Mouse (Mus musculus): ENCODE data around the gene Col15a1.

Col15a1 gene

DNA sequence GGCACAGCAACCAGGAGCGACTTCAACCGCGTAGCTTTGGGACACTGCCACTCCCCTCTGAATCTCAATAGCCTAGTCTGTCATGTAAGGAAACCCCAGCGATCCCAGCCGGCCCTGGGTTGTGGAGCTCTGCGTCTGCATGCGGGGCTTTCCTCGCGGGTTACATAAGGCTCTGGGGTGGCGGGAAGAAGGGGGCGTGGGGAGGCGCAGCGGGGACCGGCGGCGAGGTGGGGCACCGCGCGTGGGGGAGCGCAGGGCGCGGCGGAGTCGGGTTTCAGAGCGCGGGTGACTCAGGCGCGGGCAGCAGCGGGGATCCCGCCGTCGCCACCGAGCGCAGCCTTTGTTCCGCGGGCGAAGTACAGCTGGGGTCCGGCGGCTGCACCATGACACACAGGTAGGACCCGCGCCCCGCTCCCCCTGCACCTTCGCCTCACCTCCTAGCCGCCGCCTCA is at the start of gene Col15a1:
Gene Col15a1, plus strand, starts transcription at position 193 of the 452 bp plus-strand sequence.
- no peak for DNase-seq (ENCODE audit: low read depth)

- no peak for DNase-seq (ENCODE audit: low read depth)
These were observed 46.7 kb upstream of the Col15a1 start for GRCm38 (mm10) chr4:47161103-47161755.

- DNase-seq (ENCODE audit: low read depth): no peak
These were observed 46.0 kb upstream of the Col15a1 start for GRCm38 (mm10) chr4:47161756-47162587.

DNA sequence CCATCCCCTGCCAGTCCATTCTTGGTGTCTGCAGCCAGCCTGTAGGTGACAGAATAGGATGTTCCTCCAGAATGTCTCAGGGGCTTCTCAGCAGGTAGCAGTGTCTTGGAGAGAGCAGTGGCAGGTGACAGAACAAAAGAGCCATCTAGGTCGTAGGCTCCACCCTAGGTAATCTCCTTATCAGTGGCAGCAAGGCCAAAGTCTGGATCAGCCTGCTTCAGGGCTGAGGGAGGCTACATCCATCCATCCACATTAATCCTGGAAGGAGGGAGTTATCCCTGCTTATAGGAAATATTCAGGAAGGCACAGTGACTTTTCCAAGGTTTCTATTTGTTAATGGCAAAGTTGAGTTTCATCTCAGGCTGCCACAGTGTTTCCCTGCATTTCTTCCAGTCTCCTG is 35.6 kb upstream of the Col15a1 start:
- DNase-seq (ENCODE audit: low read depth): no peak

DNA sequence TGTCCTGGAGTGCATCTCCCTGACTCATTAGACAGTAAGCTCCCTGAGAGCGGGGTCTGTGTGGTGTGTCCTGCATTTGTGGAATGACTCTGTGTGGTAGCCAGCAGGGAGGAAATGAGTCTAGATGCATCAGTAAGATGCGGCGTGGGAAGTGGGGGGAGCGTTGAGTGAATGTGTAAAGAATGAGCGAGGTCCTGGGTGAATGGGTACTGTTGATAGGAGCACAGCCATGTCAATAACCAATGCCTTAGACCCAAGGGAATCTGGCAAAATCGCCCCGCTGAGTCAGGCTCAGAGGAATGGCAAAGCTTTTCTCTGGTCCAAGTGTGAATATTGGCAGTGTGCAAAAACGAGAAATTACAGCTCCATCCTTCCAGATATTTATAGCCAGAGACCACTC is 30.9 kb upstream of the Col15a1 start:
- DNase-seq (ENCODE audit: low read depth): no peak

DNA sequence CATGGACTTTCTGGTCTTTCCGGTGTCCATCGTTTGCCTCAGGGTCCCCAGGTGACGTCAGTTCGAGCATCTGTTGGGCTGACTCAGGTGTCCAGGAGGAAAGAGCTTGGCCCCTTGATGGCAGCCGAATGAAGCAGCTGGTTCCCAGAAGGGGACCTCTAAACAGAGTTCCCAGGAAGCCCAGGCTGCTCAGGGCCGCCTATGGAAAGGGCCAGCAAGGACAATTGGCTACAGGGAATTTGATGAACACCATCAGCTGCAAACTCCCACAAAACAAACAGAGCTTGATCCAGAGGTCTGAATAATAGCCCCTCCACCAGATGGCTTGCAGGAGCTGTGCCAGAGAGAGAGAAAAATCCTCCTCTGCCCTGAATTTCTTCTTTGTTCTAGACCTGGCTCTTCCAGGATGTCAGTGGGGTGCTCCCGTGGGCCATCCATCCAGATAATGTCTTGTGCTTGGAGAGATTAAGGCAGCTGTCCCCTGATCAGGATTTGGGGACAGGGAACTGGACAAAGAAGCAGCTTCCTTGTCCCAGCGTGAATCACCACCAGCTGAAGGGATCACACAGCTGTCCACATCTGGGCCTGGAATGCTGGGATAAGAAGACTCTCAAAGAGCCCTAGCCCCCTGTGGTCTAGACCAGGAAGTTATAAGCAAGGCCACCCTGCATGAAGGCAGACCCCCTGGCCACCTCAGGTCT is 29.6 kb upstream of the Col15a1 start:
- no peak for DNase-seq (ENCODE audit: low read depth)

GRCm38 (mm10) chr4:47179535-47179934 is 28.4 kb upstream of the Col15a1 start:
- no peak for DNase-seq (ENCODE audit: low read depth)

DNA sequence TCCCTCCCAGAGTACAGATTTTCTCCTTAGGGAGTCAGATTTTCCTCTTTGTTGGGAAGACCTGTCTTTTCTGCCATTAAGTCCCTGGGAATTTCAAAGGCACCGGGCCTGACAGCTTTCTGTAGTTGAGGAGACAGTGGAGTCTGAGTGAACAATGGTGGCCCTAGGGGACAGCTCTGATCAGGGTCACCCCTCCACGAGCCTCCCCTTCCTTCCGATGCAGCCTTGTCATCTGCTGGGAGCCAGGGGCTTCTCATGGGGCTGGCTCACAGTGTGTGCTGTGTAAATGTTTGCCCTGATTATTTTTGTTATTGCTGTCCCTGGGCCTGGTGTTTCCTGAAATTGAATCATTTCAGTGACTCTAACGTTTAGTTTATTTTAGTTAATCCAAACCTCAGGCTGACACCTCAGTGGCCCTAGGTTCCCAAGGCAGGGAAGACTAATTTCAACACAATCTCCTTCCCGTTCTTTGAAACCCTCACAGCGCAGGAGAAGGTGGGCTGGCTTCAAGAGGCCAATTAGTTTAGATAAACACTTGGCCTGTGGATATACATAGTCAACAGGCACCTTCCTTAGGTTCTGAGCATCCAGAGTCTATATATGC is 23.8 kb upstream of the Col15a1 start:
- no peak for DNase-seq (ENCODE audit: low read depth)

DNA sequence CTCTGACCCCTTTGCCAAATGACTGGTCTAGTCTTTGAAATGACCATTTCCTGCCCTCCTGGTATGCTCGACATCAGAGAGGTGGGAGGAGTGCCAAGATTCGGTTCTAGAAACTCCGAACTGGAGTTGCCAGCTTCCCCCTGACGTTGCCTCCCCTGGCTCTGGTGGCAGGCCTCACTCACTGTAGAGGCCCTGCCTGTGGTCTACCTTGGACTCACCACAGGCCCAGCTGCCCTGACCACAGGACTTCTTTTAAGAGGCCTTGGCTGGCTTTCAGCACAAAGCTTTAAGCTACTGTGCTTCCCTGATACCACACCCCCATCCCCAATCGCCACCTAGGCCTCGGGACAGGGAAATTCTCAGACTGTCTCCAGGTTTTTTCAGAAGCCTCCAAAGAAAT is 21.4 kb upstream of the Col15a1 start:
- no peak for DNase-seq (ENCODE audit: low read depth)

DNA sequence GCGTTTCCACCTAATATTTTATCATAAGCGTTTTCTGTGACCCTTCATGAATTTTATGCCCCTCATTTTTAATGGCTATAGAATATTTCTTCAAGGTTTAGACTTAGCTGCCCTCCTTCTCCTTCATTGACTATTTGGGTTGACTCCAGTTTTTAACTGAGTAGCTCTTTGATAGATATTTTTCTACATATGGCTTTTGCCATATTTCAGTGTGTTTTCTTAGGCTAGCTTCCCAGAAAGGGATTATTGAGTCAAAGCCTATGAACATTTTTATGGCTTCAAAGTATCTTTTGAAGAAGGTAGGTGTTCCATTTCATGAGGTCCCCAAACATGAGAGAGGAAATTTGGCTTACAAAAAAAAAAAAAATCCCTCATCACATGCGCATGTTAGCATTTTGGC is 11.8 kb upstream of the Col15a1 start:
- no peak for DNase-seq (ENCODE audit: low read depth)

GRCm38 (mm10) chr4:47203643-47204042 is 4.3 kb upstream of the Col15a1 start:
- DNase-seq (ENCODE audit: low read depth): no peak

- DNase-seq (ENCODE audit: low read depth): no peak
These were observed 2.1 kb upstream of the Col15a1 start for GRCm38 (mm10) chr4:47205846-47206245.

- no peak for DNase-seq (ENCODE audit: low read depth)
These were observed 545 bp downstream of the Col15a1 start for GRCm38 (mm10) chr4:47208421-47208991.

GRCm38 (mm10) chr4:47209466-47209865 is 1.5 kb downstream of the Col15a1 start:
- no peak for DNase-seq (ENCODE audit: low read depth)

DNA sequence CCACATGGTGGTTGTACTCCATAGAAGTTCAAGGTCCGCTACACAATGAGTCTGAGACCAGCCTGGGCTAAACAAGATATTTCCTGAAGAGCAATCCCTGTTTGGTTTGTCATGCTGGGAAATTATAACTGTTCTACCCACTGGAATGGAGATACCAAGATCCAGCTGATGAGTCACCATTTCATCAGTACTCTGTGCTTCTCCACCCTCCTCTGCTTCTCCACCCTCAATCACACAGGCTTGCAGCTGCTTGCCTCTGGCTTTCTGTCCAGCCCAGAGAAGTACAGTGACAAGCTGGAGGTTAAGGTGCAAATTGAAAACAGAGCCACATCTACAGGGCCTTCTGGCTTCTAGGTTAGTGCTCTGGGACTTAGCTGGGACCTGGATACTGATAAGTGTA is 10.9 kb downstream of the Col15a1 start:
- DNase-seq (ENCODE audit: low read depth): no peak

DNA sequence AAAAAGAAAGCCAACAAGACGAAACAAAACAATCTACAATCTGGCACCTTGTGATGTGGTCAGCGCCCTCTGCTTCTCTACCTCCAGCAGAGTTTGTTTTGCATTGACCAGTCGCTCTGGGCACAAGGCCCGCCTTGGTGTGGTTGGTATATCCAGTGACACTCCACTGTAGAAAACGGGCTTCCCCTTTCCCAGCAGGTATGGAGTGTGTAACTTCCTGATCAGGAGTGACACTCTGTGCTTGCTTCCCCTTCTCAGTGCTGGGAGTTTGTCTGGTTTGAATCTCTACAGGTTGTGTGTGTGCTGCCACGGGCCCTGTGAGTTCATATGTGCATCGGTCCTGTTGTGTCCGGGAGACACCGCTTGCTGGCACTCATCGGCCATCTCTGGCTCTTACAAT is 11.4 kb downstream of the Col15a1 start:
- no peak for DNase-seq (ENCODE audit: low read depth)

DNA sequence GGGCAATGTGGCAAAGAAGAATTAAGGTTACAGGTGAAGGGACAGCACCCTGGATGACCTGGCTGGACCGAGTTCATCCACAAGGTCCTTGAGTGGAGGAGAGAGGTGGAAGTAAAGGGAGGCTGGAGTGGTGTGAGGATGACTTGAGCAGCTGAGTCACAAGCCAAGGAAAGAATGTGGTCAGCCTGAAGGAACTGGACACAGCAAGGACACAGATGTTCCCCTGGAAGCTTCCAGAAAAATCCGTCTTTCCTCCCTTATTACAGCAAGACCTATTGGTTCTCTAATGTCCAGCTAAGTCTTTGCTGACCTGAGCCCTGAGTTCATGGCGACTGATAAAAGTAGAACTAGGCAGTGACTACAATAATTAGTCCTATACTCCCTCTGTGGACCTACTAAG is 12.6 kb downstream of the Col15a1 start:
- no peak for DNase-seq (ENCODE audit: low read depth)

DNA sequence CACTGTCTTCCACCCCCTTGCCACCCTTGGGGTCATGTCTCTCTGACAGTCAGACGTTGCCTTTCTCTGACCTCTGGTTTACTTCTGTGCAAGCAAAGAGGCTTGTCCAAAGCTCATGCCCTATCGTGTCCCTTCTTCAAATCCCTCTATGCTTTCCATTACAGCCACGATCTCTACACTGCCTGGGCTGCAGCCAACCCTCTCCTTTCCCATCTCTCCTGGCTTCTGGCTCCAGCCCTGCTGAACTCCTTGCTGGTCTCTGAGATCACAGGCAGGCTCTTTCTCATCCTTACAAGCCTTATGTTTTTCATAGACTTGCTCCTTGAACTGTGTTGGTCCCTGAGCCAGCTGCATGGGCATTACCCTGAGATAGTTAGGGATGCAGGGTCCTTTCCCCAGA is 14.2 kb downstream of the Col15a1 start:
- DNase-seq (ENCODE audit: low read depth): no peak

GRCm38 (mm10) chr4:47225920-47226319 is 18.0 kb downstream of the Col15a1 start:
- no peak for DNase-seq (ENCODE audit: low read depth)

DNA sequence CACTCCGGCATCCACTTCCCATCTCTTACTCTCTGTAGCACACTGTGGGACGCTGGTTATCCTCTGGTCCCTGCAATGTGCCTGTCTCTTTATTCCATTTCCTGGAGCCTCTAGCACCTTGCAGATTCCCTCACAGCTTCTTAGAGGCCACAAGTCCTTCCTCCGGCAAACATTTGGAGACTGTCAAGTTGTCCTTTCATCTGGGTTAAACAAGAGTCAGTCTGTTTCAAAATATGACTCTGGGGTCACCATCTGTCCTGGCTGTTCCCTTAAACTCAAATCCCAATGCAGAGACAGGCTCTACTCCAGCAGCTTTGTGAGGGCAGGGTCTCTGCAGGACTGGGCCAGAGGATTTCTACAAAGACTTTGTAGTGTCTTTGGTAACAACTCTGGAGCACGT is 19.1 kb downstream of the Col15a1 start:
- no peak for DNase-seq (ENCODE audit: low read depth)

- no peak for DNase-seq (ENCODE audit: low read depth)
These were observed 19.8 kb downstream of the Col15a1 start for GRCm38 (mm10) chr4:47227756-47228155.

GRCm38 (mm10) chr4:47228945-47229344 is 21.0 kb downstream of the Col15a1 start:
- DNase-seq (ENCODE audit: low read depth): no peak

Measured in c-Kit-positive CD71-positive TER-119-negative erythroid progenitor cells, embryonic 14.5 days (primary cell).